Mouse (Mus musculus) left cerebral cortex, adult 8-10 months (tissue): ENCODE data around the gene Rras2. TPM values are rescaled to one million over a fixed set of nuclear protein-coding genes. Genes with fewer than 3 reads are reported as not detected.

Source experiments
- DNase-seq, 2 experiments: peaks; one replicate each; pipeline ENCODE4 v3.0.0; 2022; ENCODE audit warnings: low spot score in 2 of 2
- total RNA-seq, 4 experiments: library from RNA; stranded (reverse); gene quantifications; 2 replicates each; pipeline ENCODE4 v1.2.4; 2022

The Rras2 gene
- total RNA-seq, 4 experiments from 2014 or later, result 13.4 to 16.2 (median 13.9) TPM

DNA sequence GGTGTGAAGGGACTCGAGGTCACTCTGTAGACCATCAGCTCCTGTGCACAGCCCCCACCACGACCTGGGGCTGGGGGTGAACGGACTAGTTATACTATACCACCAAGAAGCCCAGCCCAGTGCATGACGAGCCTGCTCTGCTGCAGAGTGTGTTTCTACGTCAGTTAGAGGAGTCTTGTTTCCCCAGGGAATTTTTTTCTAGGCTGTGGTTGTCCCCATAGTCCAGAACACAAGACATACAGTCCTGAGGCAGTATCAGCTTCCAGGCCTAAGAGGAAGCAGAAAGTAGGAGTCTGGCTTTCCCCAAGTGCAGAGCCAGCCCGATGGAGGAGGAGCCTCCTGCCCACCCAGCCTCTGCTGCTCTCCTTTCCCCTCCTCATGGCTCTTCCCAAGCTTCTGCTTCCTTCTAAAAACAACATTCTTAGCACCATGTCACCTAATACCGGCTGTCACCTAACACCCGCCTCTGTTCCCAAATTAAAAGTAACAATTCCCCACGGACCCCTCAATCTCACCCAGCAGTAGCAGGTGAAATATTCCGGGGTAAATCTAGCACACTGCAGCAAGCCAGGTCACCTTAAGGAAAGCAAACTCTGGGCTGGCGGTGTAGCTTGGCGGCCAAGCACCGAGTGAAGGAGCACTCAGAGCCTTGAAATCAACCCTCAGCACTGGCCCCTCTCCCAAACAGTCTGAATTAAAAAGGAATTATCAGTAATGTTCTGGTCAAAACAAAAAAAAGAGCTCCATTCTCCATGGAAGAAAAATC, 45.5 kb downstream of the Rras2 start:
- DNase-seq, result peak in 1 of 2 experiments; percentile 47

DNA sequence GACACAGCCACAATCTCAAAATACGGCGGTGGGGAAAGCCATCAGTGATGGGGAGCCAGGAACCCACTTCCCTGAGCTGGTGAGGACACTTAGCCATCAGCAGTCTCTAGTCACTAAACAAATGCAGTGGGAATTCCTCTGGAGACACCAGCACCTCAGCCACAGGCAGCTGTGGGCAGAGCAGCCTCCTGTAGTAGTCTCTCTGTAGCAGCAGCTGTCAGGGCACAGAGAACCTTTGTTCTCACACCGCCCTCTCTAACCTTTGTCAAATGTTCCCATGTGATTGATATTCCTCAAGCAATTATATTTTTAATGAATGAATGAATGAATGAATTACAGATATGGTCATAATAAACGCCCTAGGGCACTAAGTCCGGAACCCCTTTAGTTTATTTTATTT, 46.2 kb downstream of the Rras2 start:
- DNase-seq, result no peak

DNA sequence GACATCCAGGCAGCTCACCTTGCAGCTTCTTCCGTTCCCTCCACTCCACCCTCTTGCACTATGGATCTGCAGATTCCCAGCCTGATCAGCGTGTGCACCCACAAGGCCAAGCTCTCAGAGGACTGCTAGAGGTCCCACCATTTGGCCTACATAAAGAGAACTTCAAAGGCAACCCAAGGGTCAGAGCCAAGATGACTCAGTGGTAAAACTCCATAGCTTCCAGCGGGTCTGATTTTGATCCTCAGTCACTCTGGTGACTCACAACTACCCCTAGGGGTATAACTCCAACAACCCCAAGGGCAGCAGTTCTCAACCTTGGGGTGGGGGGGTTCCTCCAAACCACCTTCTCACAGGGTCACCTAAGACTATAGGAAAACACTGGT, 47.1 kb downstream of the Rras2 start:
- DNase-seq, result no peak

DNA sequence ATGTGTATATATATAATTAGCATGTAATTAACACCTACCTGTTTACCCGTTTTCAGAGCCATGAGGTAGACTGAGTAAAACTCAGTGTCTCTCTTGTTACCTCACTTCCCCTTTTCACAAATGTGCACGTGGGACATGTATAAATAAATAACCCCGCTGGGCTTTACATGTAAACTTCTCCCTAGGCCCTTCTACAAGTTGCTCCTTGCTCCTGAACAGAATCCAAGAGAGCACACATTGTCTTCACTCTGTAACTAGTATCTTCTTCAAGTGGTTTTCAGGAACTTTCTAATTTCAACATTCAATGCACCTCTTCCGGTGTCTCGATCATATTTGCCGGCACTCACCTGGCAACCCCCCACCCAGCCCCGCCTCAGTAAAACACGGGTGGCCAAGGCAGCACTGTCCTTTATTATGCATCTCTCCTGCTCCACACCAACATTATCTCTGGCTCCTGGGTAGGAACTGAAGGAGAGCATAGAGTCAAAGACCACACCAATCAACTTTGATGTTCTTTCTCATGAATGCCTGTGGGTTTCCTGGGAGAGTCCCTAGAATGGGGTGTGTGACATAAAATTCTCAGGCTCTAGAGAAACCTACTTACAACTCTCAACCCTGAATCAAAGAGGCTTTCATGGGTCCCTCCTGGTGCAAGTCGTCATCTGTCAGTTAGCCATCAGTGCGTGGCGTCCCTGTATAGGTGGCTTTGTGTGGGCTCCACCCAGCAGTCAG, 47.7 kb downstream of the Rras2 start:
- no peak for DNase-seq

DNA sequence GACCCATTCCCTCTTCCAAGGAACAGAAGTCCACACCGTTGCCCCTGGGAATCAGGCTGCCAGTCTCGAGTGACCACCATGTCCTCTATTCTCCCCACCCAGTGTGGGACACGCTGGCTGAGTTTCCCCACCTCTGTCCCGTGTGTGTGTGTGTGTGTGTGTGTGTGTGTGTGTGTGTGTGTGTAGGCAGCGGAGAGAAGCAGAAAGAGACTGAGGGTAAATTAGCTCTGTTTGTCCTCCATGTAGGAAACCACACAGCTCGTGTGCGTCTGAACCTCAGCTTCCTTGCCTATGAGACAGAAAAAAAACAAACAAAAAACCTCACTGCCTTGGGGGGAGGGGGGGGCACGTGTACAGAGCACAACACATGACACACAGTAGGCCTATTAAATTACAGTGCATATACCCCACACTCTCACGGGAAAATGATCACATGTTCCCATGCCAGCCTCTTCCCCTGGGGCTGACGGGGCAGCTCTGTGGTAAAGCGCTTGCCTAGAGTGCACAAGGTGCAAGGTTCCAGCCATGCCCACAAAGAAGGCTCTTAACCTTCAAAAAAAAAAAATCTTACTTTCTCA, 48.5 kb downstream of the Rras2 start:
- DNase-seq, result no peak

DNA sequence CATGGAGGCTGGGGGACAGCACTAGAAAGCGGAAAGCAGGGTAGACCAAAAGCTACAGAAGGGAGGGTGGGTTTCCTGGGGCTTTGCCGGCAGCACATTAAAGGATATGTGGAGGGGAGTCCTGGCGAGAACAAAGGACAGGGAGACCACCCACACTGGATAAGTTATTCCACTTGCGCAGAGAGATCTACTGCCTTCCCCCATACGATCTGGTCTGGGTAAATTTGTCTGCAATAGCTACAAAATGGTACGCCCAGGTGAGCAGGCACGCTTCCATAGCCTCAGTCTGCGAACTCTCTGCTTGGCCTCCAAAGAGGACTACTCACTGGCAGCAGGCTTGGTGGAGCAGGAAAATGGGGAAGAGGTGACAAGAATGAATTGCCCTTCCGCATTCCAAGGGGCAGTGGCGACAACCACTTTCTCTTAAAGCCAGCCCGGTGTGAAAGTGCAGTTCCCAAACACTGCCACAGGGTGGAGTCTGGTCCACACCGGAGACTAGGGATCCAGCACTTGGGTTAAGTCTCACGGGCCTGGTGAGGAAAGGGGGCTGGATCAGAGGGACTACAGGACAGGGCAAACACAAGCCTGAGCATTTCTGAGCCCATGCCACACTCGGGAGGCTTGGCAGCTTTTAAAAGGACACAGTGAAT, 50.9 kb downstream of the Rras2 start:
- peak; percentile 52 to 80 for DNase-seq

DNA sequence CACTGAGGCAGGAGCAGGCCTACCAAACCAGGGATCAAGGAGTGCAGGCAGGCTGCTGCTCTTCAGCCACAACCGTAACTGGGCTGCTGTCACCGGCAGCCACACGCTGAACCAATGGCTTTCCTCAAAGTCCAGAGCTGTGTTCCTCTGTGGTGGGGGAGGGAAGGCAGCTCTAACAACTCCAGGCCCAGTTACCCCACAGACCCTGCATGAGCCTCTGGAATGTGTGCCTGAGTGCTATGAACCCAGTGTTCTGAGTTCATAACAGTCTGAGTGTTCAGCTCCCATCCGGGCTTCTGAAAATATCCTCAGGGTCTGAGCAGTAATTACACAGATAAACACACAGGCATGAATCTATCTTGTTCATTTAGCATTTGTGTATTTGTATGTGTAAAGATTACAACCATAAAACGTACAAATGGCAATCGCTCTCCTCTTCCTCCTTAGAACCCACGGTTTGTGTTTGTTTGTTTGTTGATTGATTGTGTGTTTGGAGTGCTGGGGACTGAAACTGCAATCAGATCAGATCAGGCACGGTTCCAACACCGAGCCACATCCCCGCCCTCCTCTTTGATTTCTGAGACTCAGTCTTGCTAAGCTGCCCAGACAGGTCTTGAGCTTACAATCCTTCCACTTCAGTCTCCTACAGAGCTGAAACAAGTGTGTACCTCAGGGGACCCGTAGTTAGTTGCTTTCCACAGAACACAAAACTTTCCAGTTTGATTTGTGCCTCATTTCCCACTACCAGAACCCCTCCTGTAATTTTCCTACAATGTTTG, 52.0 kb downstream of the Rras2 start:
- DNase-seq, result no peak

DNA sequence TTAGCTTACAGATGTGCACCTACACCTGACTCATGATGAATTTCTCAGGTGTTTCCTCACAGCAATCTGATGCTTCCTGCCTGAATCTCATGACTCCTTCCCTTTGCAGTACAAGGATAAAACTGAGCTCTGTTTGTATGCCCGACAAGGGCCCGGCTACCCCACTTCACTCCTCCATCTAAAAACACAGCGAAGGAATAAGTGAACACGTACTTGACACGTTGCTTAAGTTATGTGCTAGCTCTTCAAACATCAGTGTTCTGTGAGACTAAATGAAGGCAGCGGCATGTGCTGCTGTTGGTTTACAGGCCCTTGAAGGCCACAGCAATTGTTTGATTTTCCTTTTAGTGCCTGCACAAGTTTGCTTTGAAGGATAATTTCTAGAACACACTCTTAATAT, 53.6 kb downstream of the Rras2 start:
- DNase-seq, result no peak

DNA sequence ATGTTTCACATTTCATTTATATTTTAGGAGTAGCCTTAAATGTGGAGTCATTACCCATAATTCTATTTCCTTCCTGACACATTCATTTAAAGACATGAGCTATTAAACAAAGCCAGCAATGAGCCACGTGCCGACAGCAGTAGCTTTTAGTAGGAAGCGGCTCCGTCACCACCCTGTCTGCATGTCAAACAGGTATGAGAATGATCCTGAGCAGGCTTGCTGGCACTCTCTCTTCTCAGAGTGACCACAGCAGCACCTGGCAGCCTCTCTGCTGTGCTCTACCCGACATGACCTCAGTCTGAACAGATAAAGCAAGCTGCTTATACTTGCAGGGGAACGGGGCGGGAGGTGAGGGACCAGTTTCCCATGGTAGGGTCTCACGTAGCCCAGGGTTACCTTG, 54.0 kb downstream of the Rras2 start:
- DNase-seq, result peak in 1 of 2 experiments; percentile 36

DNA sequence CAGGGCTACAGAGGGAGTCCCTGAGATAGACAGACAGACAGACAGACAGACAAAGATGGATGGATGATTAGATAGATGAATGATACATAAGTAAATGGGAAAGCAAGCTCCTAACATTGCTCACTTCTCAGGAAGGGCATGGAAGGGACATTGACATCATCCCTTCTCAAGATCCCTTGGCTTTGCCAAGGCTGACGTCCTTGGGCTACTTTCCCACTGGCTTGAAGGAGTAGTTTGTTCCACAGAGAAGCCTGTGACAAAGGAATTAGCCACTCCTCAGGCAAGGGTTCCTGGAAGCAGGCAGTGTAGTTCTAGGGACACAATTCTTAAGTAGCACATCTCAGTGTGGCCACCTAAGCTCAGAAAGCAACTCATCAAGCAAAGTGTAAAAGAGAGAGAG, 55.1 kb downstream of the Rras2 start:
- DNase-seq, result no peak

DNA sequence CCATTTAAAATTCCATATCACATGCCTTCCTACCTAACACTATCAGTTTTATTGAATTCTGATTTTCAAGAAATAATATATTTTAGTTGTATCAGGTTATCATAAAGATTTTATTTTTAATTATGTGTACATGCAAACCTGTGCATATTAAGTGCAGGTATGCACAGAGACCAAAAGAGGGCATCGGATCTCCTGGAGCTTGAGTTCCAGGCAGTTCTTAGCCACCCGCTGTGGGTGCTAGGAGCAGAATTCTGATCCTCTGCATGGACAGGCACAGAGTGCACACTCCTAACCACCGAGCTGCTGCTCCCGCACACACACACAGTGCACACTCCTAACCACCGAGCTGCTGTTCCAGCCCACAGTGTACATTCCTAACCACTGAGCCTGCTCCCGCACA, 57.1 kb downstream of the Rras2 start:
- DNase-seq, result no peak

DNA sequence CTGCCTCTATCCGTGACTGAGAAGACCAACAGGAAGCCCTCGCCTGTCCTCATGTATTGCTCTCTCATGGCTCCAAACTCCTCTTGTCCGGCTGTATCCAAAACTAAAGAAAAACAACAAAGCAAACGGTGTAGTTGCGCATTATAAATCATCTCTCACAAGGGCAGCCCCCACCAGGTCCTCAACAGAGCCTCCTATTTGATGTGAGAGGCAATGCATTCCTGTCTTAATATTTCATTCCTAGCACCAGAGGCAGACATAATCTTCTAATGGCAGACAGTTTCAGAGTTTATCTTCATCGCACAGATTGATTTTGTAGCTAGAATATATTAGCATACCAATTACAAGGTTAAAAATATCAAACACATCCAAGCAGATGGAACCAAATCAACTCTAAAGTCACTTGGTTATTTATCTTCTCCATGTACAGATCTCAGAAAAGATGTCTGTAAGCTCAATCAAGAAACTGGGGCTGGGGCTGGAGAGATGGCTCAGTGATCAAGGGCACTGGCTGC, 58.6 kb downstream of the Rras2 start:
- no peak for DNase-seq

DNA sequence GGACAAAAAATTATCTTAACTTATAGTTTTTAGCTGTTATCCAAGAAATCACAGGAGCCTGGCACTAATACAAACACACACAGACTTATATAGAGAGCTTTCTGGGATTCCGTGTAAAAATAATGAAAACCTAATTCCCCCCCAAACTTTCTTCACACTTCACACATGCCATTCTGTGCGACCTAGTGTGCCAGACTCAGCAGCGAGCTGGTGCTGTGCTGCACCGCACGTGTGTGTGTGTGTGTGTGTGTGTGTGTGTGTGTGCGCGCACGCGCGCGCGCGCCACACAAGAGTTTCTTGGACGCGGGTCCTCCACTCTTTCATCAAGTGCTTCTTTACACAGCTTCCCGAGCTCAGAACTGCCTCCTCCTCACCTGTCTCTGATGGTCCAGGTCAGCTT, 59.4 kb downstream of the Rras2 start:
- DNase-seq, result no peak

DNA sequence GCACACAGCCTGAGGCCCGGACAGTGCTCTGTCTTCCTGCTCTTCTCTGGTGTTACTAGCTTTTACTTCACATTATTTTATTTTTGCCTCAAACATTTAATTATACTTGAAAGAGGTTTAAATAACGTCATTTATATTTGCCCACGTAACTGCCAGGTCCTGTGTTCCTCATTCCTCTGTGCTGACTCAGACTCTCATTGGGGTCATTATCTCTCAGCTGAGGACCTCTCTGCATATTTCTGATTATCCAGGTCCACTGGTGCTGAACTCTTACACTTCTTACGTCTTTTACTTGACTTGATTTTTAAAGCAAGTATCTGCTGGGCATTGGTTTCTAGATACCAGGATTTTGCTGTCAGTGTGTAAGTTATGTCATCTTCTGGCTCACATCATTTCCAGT, 63.9 kb downstream of the Rras2 start:
- no peak for DNase-seq

DNA sequence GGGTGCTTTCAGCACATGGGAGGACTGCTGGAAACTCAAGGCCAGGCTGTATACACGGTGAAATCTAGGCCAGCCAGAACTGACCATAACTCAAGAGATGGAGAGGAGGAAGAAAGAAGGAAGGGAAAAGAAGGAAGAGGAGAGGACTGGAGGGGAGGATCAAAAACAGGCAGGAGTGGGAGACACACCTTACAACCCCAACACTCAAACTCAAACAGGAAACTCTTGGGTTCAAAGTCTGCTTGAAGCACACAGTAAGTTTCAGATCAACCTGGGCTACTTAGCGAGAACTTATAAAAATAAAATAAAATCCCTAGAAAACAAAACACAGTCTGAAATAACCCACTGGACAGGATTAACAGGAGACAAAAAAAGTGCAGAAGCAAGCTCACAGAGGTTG, 71.8 kb downstream of the Rras2 start:
- DNase-seq, result no peak

DNA sequence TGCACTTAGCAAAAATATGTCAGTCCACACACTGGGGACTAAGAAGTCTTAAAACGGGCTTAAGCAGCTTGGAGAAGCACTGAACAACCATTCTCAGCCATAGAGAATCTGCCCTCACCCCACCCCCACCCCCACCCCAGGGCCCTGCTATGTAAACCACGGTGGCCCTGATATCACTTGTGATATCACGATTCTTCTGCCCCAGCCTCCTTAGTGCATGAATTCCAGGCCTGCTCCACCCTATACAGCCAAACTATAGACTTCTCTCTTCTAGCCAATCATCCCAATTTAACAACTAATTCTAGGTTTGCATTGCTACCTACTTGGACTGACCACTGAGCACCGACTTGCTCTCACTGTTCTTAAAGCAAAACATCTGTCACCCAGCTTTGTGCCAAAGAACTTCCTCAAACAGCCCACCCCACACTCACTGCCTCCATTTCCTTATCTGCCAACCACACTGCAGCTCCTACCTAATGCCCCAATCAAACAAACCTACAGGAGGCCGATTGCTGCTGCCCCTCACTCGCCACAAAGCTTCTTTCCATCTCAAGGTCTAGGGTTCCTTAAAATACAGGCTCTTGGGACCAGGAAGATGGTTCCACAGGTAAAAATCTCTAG, 73.5 kb downstream of the Rras2 start:
- no peak for DNase-seq

DNA sequence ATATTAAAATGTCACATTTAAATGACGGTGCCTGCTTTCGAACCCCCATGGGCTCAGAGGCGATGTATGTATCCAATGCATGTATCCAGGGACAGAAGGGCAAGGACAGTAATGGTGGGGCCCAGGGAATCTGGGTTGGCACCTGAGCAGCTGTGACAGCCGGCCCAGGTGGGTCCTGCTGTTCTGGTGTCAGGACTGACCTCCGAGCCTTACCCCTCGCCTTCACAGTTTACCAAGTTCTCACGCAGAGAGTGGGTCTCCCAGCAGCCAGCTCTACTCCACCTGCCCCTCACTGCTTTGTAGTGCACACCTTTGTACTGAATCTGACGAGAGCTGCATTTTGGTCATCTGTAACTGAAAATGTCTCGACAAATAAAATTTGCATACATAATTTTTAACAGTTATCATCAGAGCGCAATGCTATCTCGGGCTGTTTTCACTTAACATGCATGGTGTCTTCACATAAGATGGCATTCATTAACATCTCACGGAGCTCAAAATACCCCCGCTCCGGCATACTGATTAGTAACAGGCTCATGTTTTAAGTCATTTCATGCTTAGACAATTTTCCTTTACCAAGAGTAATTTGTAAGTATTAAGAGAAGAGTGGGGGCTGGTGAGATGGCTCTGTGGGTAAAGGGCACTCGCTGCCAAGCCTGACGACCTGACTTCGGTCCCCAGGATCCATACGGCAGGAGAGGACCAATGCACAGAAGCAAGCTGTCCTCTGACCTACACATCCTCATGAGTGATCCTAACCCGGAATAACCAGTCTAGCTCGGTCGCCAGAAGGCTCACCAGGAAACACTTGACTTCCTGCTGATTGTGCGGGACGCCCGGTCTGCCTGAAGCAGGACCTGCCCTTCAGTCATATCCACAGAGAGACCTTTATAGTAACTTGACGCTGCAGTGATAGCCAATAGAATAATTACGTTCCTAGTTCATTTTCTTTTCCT, 74.3 kb downstream of the Rras2 start:
- no peak for DNase-seq

DNA sequence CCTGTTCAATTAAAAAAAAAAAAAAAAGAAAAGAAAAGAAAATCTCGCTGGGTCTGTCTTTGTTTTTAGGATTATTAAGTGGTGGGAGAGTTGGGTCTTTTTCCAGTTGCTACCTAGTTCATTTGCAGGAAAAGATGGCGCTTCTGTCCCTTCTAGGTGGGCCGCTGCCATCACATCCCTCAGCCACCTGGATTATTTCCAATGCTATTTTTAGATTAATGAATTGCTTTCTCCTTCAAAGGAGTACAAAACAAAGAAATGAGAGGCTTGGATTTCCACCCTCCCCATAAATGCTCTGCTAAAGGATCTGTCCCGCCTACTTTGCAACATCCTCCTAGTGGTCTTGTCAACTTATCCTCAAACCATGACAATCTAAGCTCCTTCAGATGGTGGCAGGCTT, 76.2 kb downstream of the Rras2 start:
- no peak for DNase-seq

DNA sequence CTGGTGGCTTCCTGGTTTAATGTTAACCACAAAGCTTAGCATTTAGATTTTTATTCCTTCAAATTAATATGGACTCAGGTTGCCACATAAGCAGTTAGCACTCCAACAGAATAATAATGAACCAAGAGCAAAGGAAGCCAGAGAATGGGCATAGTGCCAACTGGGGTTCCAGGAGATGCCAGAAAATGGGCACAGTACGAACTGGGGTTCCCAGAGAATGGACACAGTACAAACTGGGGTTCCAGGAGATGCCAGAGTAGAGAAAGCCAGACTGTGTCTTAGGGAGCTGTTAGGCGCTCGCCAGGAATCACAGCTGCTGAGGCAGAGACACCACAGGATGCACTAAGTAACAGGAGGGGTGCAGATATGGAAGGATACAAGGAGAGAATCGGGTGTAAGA, 80.3 kb downstream of the Rras2 start:
- DNase-seq, result no peak

DNA sequence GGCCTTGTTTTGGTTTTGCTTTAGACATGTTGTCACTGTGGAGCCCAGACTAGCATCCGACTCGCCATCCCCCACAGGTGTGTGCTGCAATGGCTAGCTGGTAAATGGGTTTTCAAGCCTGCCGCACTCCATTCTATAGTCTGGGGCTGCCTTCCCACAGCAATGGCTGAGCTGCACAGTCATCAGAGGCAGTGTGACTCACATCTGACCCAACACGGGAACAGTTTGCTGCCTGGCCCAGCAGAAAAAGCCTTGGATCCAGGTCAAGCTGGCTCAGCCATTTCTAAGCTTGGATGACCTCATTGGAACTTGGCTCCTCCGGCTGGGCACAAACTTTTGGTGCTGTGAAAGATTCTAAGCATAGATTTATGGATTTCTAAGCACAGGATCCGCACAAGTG, 88.0 kb downstream of the Rras2 start:
- DNase-seq, result no peak
